Mouse (Mus musculus) embryonic facial prominence, embryonic 15.5 days (tissue): Measurements from ENCODE around the gene Ccser2. TPM values are rescaled to one million over a fixed set of nuclear protein-coding genes. Genes with fewer than 3 reads are reported as not detected.

Experiments used
- ATAC-seq: fragments of 200-750 bp; cut with Nextera tagmentation; 2 replicates; pipeline ENCODE4 v1.8.0; 2017; ENCODE audit warnings: low read depth, moderate TSS enrichment; ENCODE audit not compliant: insufficient number of reproducible peaks, low FRiP score, low TSS enrichment
- H3K27ac ChIP-seq: fragments of 300-500 bp; sonication (generic); replicated peaks from 2 replicates; pipeline ENCODE4 v1.5.1; 2015; ENCODE audit warnings: mild to moderate bottlenecking, inconsistent platforms
- H3K27me3 ChIP-seq: fragments of 300-500 bp; sonication (generic); 2 replicates; pipeline ENCODE4 v1.6.1; 2015; ENCODE audit warnings: inconsistent platforms
- H3K36me3 ChIP-seq: fragments of 300-500 bp; sonication (generic); 2 replicates; pipeline ENCODE4 v1.6.1; 2015; ENCODE audit warnings: mild to moderate bottlenecking, inconsistent platforms
- H3K4me1 ChIP-seq: fragments of 300-500 bp; sonication (generic); 2 replicates; pipeline ENCODE4 v1.6.1; 2015; ENCODE audit warnings: inconsistent platforms
- H3K4me2 ChIP-seq: fragments of 300-500 bp; sonication (generic); replicated peaks from 2 replicates; pipeline ENCODE4 v1.6.1; 2015; ENCODE audit warnings: mild to moderate bottlenecking, inconsistent platforms
- H3K4me3 ChIP-seq: fragments of 300-500 bp; sonication (generic); replicated peaks from 2 replicates; pipeline ENCODE4 v1.5.1; 2015; ENCODE audit warnings: mild to moderate bottlenecking, inconsistent platforms
- H3K9ac ChIP-seq: fragments of 300-500 bp; sonication (generic); 2 replicates; pipeline ENCODE4 v1.6.1; 2015; ENCODE audit warnings: inconsistent platforms
- H3K9me3 ChIP-seq: fragments of 300-500 bp; sonication (generic); replicated peaks from 2 replicates; pipeline ENCODE4 v1.6.1; 2016; ENCODE audit warnings: inconsistent platforms
- WGBS: fragments of 180-500 bp; shearing (Covaris S2); methylation state at CpG from one replicate; pipeline ENCODE4 v1.1.7; 2015; 5-methylcytosine and 5-hydroxymethylcytosine counted together
- polyA plus RNA-seq: library from polyadenylated mRNA; unstranded; fragments of >200 nt; fragmentation: Nextera tagmentation; extraction: Ambion mirVana; gene quantifications from 2 replicates; pipeline ENCODE4 v1.2.1, GENCODE M21; 2015

The Ccser2 gene
- polyA plus RNA-seq, 1 experiment from 2014 or later, result 51.3 TPM

GRCm38 (mm10) chr14:36868769-36869362 is 99.7 kb downstream of the Ccser2 start:
- Histone ChIP-seq H3K4me2 (no peak overlapping the region), H3K27me3 (no peaks in the 10 kb centered on the region), H3K4me3 (no peak overlapping the region), H3K36me3 (no peaks in the 10 kb centered on the region), H3K4me1 (no peaks in the 10 kb centered on the region), H3K27ac (no peak overlapping the region), H3K9ac (no peak overlapping the region), H3K9me3 (no peaks in the 10 kb centered on the region)
- 65% methylated on average over 14 of the region's 14 CpGs for WGBS
- ATAC-seq, result no peak

- H3K36me3 ChIP-seq, result no peaks in the 10 kb centered on the region
- no peak overlapping the region for H3K9ac ChIP-seq
- no peak overlapping the region for H3K4me2 ChIP-seq
- ATAC-seq, result no peak
- WGBS, result 18% methylated on average over 6 of the region's 6 CpGs
- no peak overlapping the region for H3K27ac ChIP-seq
- no peak overlapping the region for H3K4me3 ChIP-seq
- H3K27me3 ChIP-seq, result no peaks in the 10 kb centered on the region
- H3K9me3 ChIP-seq, result no peaks in the 10 kb centered on the region
- H3K4me1 ChIP-seq, result no peaks in the 10 kb centered on the region
Observed at GRCm38 (mm10) chr14:36866966-36867700, 101.4 kb downstream of the Ccser2 start.

- no peaks in the 10 kb centered on the region for H3K4me1 ChIP-seq
- H3K36me3 ChIP-seq, result no peaks in the 10 kb centered on the region
- H3K9me3 ChIP-seq, result no peaks in the 10 kb centered on the region
- no peak overlapping the region for H3K9ac ChIP-seq
- no peak for ATAC-seq
- H3K4me2 ChIP-seq, result peak overlapping the region; percentile 47
- H3K27me3 ChIP-seq, result no peaks in the 10 kb centered on the region
- H3K27ac ChIP-seq, result no peak overlapping the region
- H3K4me3 ChIP-seq, result peak overlapping the region; percentile 28
- 26% methylated on average over 15 of the region's 15 CpGs for WGBS
Observed at GRCm38 (mm10) chr14:36863877-36864489, 104.6 kb downstream of the Ccser2 start.

DNA sequence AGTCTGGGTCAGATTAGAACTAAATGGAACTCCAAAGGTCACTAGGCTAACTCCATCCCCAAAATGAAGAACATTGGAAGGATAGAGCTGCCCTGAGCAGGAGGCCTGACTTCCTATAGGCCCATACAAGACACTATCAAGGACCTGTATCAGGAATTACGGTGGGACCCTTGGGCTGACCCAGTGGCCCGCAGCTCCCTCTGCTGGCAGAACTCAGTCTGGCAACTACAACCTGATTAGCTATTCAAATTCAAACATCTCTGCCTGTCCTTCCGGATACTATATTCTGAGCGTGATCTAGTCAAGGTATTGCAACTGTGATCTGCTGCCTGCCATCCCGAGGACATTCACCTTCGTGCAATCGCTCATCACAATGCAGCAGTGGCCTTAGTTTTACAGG is 106.2 kb downstream of the Ccser2 start:
- WGBS, result 25% methylated on average over 7 of the region's 7 CpGs

GRCm38 (mm10) chr14:36858932-36859331 is 109.6 kb downstream of the Ccser2 start:
- Histone ChIP-seq H3K36me3 (no peaks in the 10 kb centered on the region), H3K4me3 (no peak overlapping the region), H3K9ac (no peak overlapping the region), H3K9me3 (no peaks in the 10 kb centered on the region), H3K27ac (no peak overlapping the region), H3K27me3 (no peaks in the 10 kb centered on the region), H3K4me2 (no peak overlapping the region), H3K4me1 (no peaks in the 10 kb centered on the region)
- 67% methylated on average over 4 of the region's 4 CpGs for WGBS
- no peak for ATAC-seq

More for the DNA sequence above, 106.2 kb downstream of the Ccser2 start:
- no peaks in the 10 kb centered on the region for H3K36me3 ChIP-seq
- no peak overlapping the region for H3K4me3 ChIP-seq
- no peak for ATAC-seq
- H3K4me1 ChIP-seq, result no peaks in the 10 kb centered on the region
- H3K27ac ChIP-seq, result no peak overlapping the region
- H3K27me3 ChIP-seq, result no peaks in the 10 kb centered on the region
- no peak overlapping the region for H3K4me2 ChIP-seq
- no peak overlapping the region for H3K9ac ChIP-seq
- H3K9me3 ChIP-seq, result no peaks in the 10 kb centered on the region

DNA sequence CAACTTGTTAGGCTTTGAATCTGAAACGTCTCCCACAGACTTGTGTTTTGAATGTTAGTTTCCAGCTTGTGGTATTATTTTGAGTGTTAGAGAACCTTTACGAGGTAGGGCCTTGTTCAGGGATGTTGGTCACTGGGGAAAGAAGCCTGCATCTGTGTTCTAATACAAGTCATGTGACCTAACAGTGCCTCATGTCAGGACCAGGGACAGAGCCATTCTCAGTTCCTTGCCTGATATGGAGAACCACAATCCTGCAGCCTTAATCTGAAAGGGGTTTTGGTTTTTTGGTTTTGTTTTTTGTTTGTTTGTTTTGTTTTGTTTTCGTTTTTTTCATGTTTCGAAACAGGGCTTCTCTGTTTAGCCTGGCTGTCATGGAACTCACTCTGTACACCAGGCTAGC is 115.6 kb downstream of the Ccser2 start:
- no peak for ATAC-seq
- Histone ChIP-seq H3K4me3 (no peak overlapping the region), H3K36me3 (no peaks in the 10 kb centered on the region), H3K4me2 (no peak overlapping the region), H3K9me3 (no peaks in the 10 kb centered on the region), H3K9ac (no peak overlapping the region), H3K4me1 (no peaks in the 10 kb centered on the region), H3K27ac (no peak overlapping the region), H3K27me3 (no peaks in the 10 kb centered on the region)
- 59% methylated on average over 4 of the region's 4 CpGs for WGBS

GRCm38 (mm10) chr14:36848860-36849259 is 119.7 kb downstream of the Ccser2 start:
- WGBS, result 16% methylated on average over 1 of the region's 1 CpGs
- Histone ChIP-seq H3K4me3 (no peak overlapping the region), H3K36me3 (no peaks in the 10 kb centered on the region), H3K4me2 (no peak overlapping the region), H3K9me3 (no peaks in the 10 kb centered on the region), H3K9ac (no peak overlapping the region), H3K4me1 (no peaks in the 10 kb centered on the region), H3K27me3 (no peaks in the 10 kb centered on the region), H3K27ac (no peak overlapping the region)
- no peak for ATAC-seq

Other genes with a start within 250 kb of the Ccser2 start
- 0.56 and 0.74 TPM in 2 replicates for gene Rgr, start 80.2 kb upstream of the Ccser2 start, polyA plus RNA-seq
- gene Lrit1, start 86.1 kb upstream of the Ccser2 start, polyA plus RNA-seq, result not detected in 2 replicates
- not detected in 2 replicates for gene Lrit2, start 99.2 kb upstream of the Ccser2 start, polyA plus RNA-seq
- 2.7 and 3.0 TPM in 2 replicates for gene Cdhr1, start 129.6 kb upstream of the Ccser2 start, polyA plus RNA-seq
- 28.4 and 28.6 TPM in 2 replicates for gene 2610528A11Rik, start 145.2 kb upstream of the Ccser2 start, polyA plus RNA-seq
- 188 and 194 TPM in 2 replicates for gene Ghitm, start 166.5 kb upstream of the Ccser2 start, polyA plus RNA-seq